In the genomic region with DNA sequence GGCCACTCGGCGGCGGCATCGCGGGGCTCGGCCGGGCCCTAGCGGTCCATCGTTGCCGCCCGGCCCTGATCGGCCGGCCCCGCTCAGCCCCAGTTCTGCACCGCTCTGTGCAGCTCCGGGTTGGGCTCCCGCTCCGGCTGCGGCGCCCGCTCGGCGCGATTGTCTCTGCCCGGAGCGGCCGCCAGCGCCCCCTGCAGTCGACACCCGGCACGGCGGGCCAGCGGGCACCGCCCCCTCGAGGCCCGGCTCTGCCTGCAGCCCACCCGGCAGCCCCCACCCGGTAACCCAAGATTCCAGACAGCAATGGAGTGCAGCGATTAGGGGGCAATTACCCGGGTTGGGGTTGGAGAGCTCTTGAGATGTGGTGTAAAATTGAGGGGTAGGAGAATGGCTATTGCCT, we compare ENCODE assay signal across 8 mouse cellular contexts. TPM values are rescaled to one million over a fixed set of nuclear protein-coding genes. Genes with fewer than 3 reads are reported as not detected.
DNase-seq lines count a peak whose midpoint lies in the region; ATAC-seq and TF ChIP-seq lines count a peak whose summit lies in the region.

A gene (minus strand): TSS at position 186 of the 400 bp plus-strand sequence.

- peak within 1 kb of the TSS; percentile 77 for H3K4me2 ChIP-seq in heart, embryonic 14.5 days (ENCODE audit: low read length)
- H3K4me2 ChIP-seq in neural tube, embryonic 14.5 days (ENCODE audit: low read depth, low read length): peak within 1 kb of the TSS; percentile 72

- peaks cover 82% of the 10 kb centered on the region for H3K27me3 ChIP-seq in G1E (ENCODE audit: insufficient read depth, low read length)
- H3K27me3 ChIP-seq in erythroblast, embryonic 14.5 days (ENCODE audit: control insufficient read depth): peaks cover 93% of the 10 kb centered on the region
- no peaks in the 10 kb centered on the region for H3K27me3 ChIP-seq in heart, embryonic 14.5 days (ENCODE audit: control insufficient read depth, insufficient read depth, low read length)
- H3K27me3 ChIP-seq in neural tube, embryonic 14.5 days (ENCODE audit: control insufficient read depth, insufficient read depth, low read length): no peaks in the 10 kb centered on the region

- no peaks in the 10 kb centered on the region for H3K9me3 ChIP-seq in G1E (replicated peaks)
- H3K9me3 ChIP-seq in erythroblast, embryonic 14.5 days (ENCODE audit: control insufficient read depth, low read length): peaks cover 8% of the 10 kb centered on the region
- no peaks in the 10 kb centered on the region for H3K9me3 ChIP-seq in heart, embryonic 14.5 days (ENCODE audit: control insufficient read depth, low read length)
- H3K9me3 ChIP-seq in neural tube, embryonic 14.5 days (ENCODE audit: control insufficient read depth, low read length): no peaks in the 10 kb centered on the region

- ATAC-seq in G1E (ENCODE audit: extremely low read depth, insufficient number of reproducible peaks, low FRiP score, poor library complexity, severe bottlenecking): no peak
- ATAC-seq in heart, embryonic 14.5 days (ENCODE audit: insufficient number of reproducible peaks, insufficient read depth, low FRiP score, low read depth): peak; percentile 60
- peak; percentile 83 for ATAC-seq in neural tube, embryonic 14.5 days (ENCODE audit: low read depth)

- H3K4me3 ChIP-seq in G1E (ENCODE audit: low read depth, low read length): peak within 1 kb of the TSS; percentile 57; the same call in 1 of the 2 replicates
- H3K4me3 ChIP-seq in erythroblast, embryonic 14.5 days (replicated peaks): peak within 1 kb of the TSS; percentile 48
- peak within 1 kb of the TSS; percentile 70 to 94 for H3K4me3 ChIP-seq in heart, embryonic 14.5 days (ENCODE audit: control insufficient read depth in 1 of 2, insufficient read depth in 1 of 2, low read depth in 1 of 2, low read length in 2 of 2)
- H3K4me3 ChIP-seq in neural tube, embryonic 14.5 days (ENCODE audit: low read depth, low read length): peak within 1 kb of the TSS; percentile 95

- DNase-seq in G1E (ENCODE audit: low spot score): no peak
- peak; percentile 81 for DNase-seq in brain, adult 2 months (ENCODE audit: low read depth, low spot score)
- DNase-seq in kidney, postnatal 4 days: peak; percentile 91 to 92
- DNase-seq in lung, adult 18-20 months: peak; percentile 54 to 72
- DNase-seq in urinary bladder, postnatal 25 days (ENCODE audit: low spot score): peak; percentile 85

- under 1% methylated on average over 40 of the region's 40 CpGs for WGBS in heart, embryonic 14.5 days
- WGBS in neural tube, embryonic 14.5 days: under 1% methylated on average over 24 of the region's 40 CpGs

- H3K4me1 ChIP-seq in G1E (ENCODE audit: insufficient read depth, low read depth, low read length): peaks cover 14% of the 10 kb centered on the region
- peaks cover 13% of the 10 kb centered on the region for H3K4me1 ChIP-seq in erythroblast, embryonic 14.5 days (ENCODE audit: control insufficient read depth)
- peaks cover 45 to 50% of the 10 kb centered on the region in 2 experiments for H3K4me1 ChIP-seq in heart, embryonic 14.5 days (ENCODE audit: control insufficient read depth in 2 of 2, insufficient read depth in 2 of 2, low read length in 2 of 2)
- H3K4me1 ChIP-seq in neural tube, embryonic 14.5 days (ENCODE audit: control insufficient read depth, insufficient read depth, low read length): peaks cover 24% of the 10 kb centered on the region

- peak within 1 kb of the TSS; percentile 88 for H3K9ac ChIP-seq in heart, embryonic 14.5 days (ENCODE audit: low read length)
- H3K9ac ChIP-seq in neural tube, embryonic 14.5 days (replicated peaks; ENCODE audit: low read depth, low read length): peak within 1 kb of the TSS; percentile 99

- H3K36me3 ChIP-seq in G1E (replicated peaks): no peaks in the 10 kb centered on the region
- no peaks in the 10 kb centered on the region for H3K36me3 ChIP-seq in erythroblast, embryonic 14.5 days (ENCODE audit: control insufficient read depth)
- H3K36me3 ChIP-seq in heart, embryonic 14.5 days (ENCODE audit: control insufficient read depth, insufficient read depth, low read length): peaks cover 6% of the 10 kb centered on the region
- peaks cover 5% of the 10 kb centered on the region for H3K36me3 ChIP-seq in neural tube, embryonic 14.5 days (ENCODE audit: control insufficient read depth, insufficient read depth, low read length)

- peak within 1 kb of the TSS; percentile 73 to 80 for H3K27ac ChIP-seq in heart, embryonic 14.5 days (replicated peaks in 1 of 2; ENCODE audit: control insufficient read depth in 1 of 2, insufficient read depth in 1 of 2, low read depth in 2 of 2, low read length in 2 of 2)
- H3K27ac ChIP-seq in neural tube, embryonic 14.5 days (ENCODE audit: low read depth, low read length): peak within 1 kb of the TSS; percentile 96

- no peak for TF ChIP-seq CTCF in G1E (IDR thresholded peaks at IDR 0.05; ENCODE audit: low read depth, low read length)

RNA-seq across cellular contexts. Expression of the gene that starts here (rescaled TPM):
- not detected in 2 replicates for total RNA-seq in G1E (2014; fragmentation: Nextera tagmentation)
- total RNA-seq in G1E (2017): 0.05 TPM in 1 of 2 replicates, not detected in the other
- polyA plus RNA-seq in G1E (2012): 0.08 and 0.16 TPM in 2 replicates
- 0.01 and 0.02 TPM in 2 replicates for polyA plus RNA-seq in erythroblast, embryonic 14.5 days (2012)
- 4.6 and 7.9 TPM in 2 replicates for polyA plus RNA-seq in heart, embryonic 14.5 days (2014; fragmentation: Nextera tagmentation; extraction: Ambion mirVana)
- polyA plus RNA-seq in neural tube, embryonic 14.5 days (2014; fragmentation: Nextera tagmentation; extraction: Ambion mirVana): 25.4 and 38.4 TPM in 2 replicates
